Comparison of ENCODE assay signal across 8 mouse cellular contexts in genomic region chr19:7415916-7416833, GRCm38 (mm10). TPM values are rescaled to one million over a fixed set of nuclear protein-coding genes. Genes with fewer than 3 reads are reported as not detected.
DNase-seq lines count a peak whose midpoint lies in the region; ATAC-seq and TF ChIP-seq lines count a peak whose summit lies in the region.

No protein-coding gene starts in this region.

- dilution Hi-C loops in CH12.LX (cut with MboI; ENCODE audit: extremely low pct_ligation_motif_present, extremely low pct_unique_long_range_greater_than_20kb, low sequenced_read_pairs): no loop called here

- TF ChIP-seq EP300 in CH12.LX (IDR thresholded peaks at IDR 0.05; ENCODE audit: low read length): no peak

- no peak for TF ChIP-seq POLR2A in CH12.LX (IDR thresholded peaks at IDR 0.05; ENCODE audit: low read depth, low read length)

- peaks cover 11 to 29% of the 10 kb centered on the region in 2 experiments for H3K4me1 ChIP-seq in CH12.LX (ENCODE audit: control insufficient read depth in 1 of 2, insufficient read depth in 2 of 2)
- peaks cover 31% of the 10 kb centered on the region for H3K4me1 ChIP-seq in heart, embryonic 11.5 days (ENCODE audit: control insufficient read depth, insufficient read depth, low read length)
- peaks cover 36% of the 10 kb centered on the region for H3K4me1 ChIP-seq in stomach, embryonic 14.5 days (ENCODE audit: control insufficient read depth, insufficient read depth, low read length)

- H3K4me3 ChIP-seq in CH12.LX (replicated peaks in 1 of 3; ENCODE audit: low read depth in 2 of 3, low read length in 2 of 3, poor library complexity in 1 of 3): peak overlapping the region in 1 of 3 experiments; percentile 96
- H3K4me3 ChIP-seq in heart, embryonic 11.5 days (ENCODE audit: low read depth, low read length): peak overlapping the region; percentile 90
- peak overlapping the region; percentile 65 for H3K4me3 ChIP-seq in stomach, embryonic 14.5 days (ENCODE audit: low read depth, low read length)

- no peak overlapping the region for H3K27ac ChIP-seq in CH12.LX (ENCODE audit: insufficient read depth, low read depth)
- peak overlapping the region; percentile 79 for H3K27ac ChIP-seq in heart, embryonic 11.5 days (ENCODE audit: low read depth, low read length)
- peak overlapping the region; percentile 94 for H3K27ac ChIP-seq in stomach, embryonic 14.5 days (ENCODE audit: low read length)

- peaks cover 23% of the 10 kb centered on the region for H3K27me3 ChIP-seq in CH12.LX (replicated peaks)
- no peaks in the 10 kb centered on the region for H3K27me3 ChIP-seq in heart, embryonic 11.5 days (ENCODE audit: control insufficient read depth, insufficient read depth, low read length)
- no peaks in the 10 kb centered on the region for H3K27me3 ChIP-seq in stomach, embryonic 14.5 days (ENCODE audit: control insufficient read depth, insufficient read depth, low read length)

- H3K79me2 ChIP-seq in CH12.LX (replicated peaks; ENCODE audit: control insufficient read depth, extremely low read depth, insufficient read depth, poor library complexity, severe bottlenecking): peaks cover 13% of the 10 kb centered on the region

- TF ChIP-seq RAD21 in CH12.LX (IDR thresholded peaks at IDR 0.05; ENCODE audit: low read depth, low read length): no peak

- H3K4me2 ChIP-seq in CH12.LX (ENCODE audit: insufficient read depth, low read depth, poor library complexity, severe bottlenecking): peak overlapping the region; percentile 65
- peak overlapping the region; percentile 70 for H3K4me2 ChIP-seq in heart, embryonic 11.5 days
- H3K4me2 ChIP-seq in stomach, embryonic 14.5 days (replicated peaks; ENCODE audit: low read depth, low read length): peak overlapping the region; percentile 78

- in situ Hi-C loops in CH12.LX (cut with MboI; ENCODE audit: low pct_ligation_motif_present, low pct_unique_long_range_greater_than_20kb, low sequenced_read_pairs): loop anchor here (10.0 to 25.0 kb wide), 2 partner anchors 171 to 354 kb away; partner anchors contain the start of genes Macrod1 and Naa40

- WGBS in heart, embryonic 11.5 days (ENCODE audit: insufficient replicate concordance): 35% methylated on average over 22 of the region's 22 CpGs
- WGBS in stomach, embryonic 14.5 days: 25% methylated on average over 22 of the region's 22 CpGs

- H3K9me3 ChIP-seq in CH12.LX (replicated peaks; ENCODE audit: low read length): peaks cover 5% of the 10 kb centered on the region
- no peaks in the 10 kb centered on the region for H3K9me3 ChIP-seq in heart, embryonic 11.5 days (replicated peaks; ENCODE audit: control insufficient read depth, low read length)
- H3K9me3 ChIP-seq in stomach, embryonic 14.5 days (ENCODE audit: control insufficient read depth, low read depth, low read length): no peaks in the 10 kb centered on the region

- no peak for TF ChIP-seq CTCF in CH12.LX (conservative IDR thresholded peaks at IDR 0.05 in 1 of 2, IDR thresholded peaks at IDR 0.05 in 1 of 2; ENCODE audit: low read depth in 2 of 2, low read length in 2 of 2)

- ATAC-seq in heart, embryonic 11.5 days (replicated peaks; ENCODE audit: insufficient number of reproducible peaks, low FRiP score, low TSS enrichment): no peak
- ATAC-seq in stomach, embryonic 14.5 days (ENCODE audit: insufficient number of reproducible peaks, insufficient read depth, low FRiP score, low read depth): no peak

- DNase-seq in adrenal gland, postnatal 10 days: peak; percentile 40
- DNase-seq in adrenal gland, postnatal 4 days (ENCODE audit: low spot score in 2 of 2): no peak
- no peak for DNase-seq in CH12.LX (ENCODE audit: extremely low read depth)
- DNase-seq in kidney, postnatal 4 days: peak; percentile 54 to 68
- DNase-seq in right cerebral cortex, adult 18-20 months: no peak
- no peak for DNase-seq in adipocyte (ENCODE audit: low spot score)

- peak overlapping the region; percentile 75; the same call in 1 of the 2 replicates for H3K9ac ChIP-seq in CH12.LX (ENCODE audit: insufficient read depth, low read depth)
- peak overlapping the region; percentile 98 for H3K9ac ChIP-seq in heart, embryonic 11.5 days (ENCODE audit: low read depth, low read length)
- peak overlapping the region; percentile 99 for H3K9ac ChIP-seq in stomach, embryonic 14.5 days (replicated peaks; ENCODE audit: low read depth, low read length)

- H3K36me3 ChIP-seq in CH12.LX (replicated peaks in 1 of 2; ENCODE audit: control insufficient read depth in 1 of 2, insufficient read depth in 1 of 2, low read length in 1 of 2): no peaks in the 10 kb centered on the region
- peaks cover 5% of the 10 kb centered on the region for H3K36me3 ChIP-seq in heart, embryonic 11.5 days (ENCODE audit: control insufficient read depth, insufficient read depth, low read length)
- peaks cover 14% of the 10 kb centered on the region; the same call in 1 of the 2 replicates for H3K36me3 ChIP-seq in stomach, embryonic 14.5 days (ENCODE audit: control insufficient read depth, insufficient read depth, low read length)

TF ChIP-seq in CH12.LX, 34 proteins besides CTCF, POLR2A, EP300 and RAD21:
- TF ChIP-seq ZKSCAN1 (IDR thresholded peaks at IDR 0.05; ENCODE audit: borderline replicate concordance, low read depth, low read length) (peak; percentile 55), BHLHE40 (IDR thresholded peaks at IDR 0.05; ENCODE audit: low read depth, low read length) (no peak)

RNA-seq across cellular contexts. Expression of gene 2700081O15Rik, which starts 1.2 kb away (rescaled TPM):
- 10 to 100 TPM; 29.6 to 37.6 TPM for total RNA-seq in adrenal gland, postnatal 10 days (2021)
- total RNA-seq in adrenal gland, postnatal 4 days (2021): 10 to 100 TPM; 45.3 to 49.2 TPM
- total RNA-seq in CH12.LX (2012; rRNA removed) (9.8 and 10.5 TPM in 2 replicates), CH12.LX (2014; rRNA removed) (7.1 and 7.2 TPM in 2 replicates)
- 12.2 and 12.3 TPM in 2 replicates for polyA plus RNA-seq in CH12.LX (2012; ENCODE audit: insufficient read length, low read depth)
- 4.6 and 4.7 TPM in 2 replicates for polyA plus RNA-seq in heart, embryonic 11.5 days (2014; fragmentation: Nextera tagmentation; extraction: Ambion mirVana)
- 13.8 TPM in 2 replicates for polyA plus RNA-seq in stomach, embryonic 14.5 days (2014; fragmentation: Nextera tagmentation; extraction: Ambion mirVana)

RNA-seq across cellular contexts. Expression of gene Spindoc, which starts 33.4 kb away (rescaled TPM):
- total RNA-seq in adrenal gland, postnatal 10 days (2021): 10 to 100 TPM; 23.2 to 23.8 TPM
- total RNA-seq in adrenal gland, postnatal 4 days (2021): 10 to 100 TPM; 35.4 to 39.4 TPM
- total RNA-seq in CH12.LX (2012; rRNA removed): 9.0 and 10.1 TPM in 2 replicates
- total RNA-seq in CH12.LX (2014; rRNA removed): 7.9 and 10.6 TPM in 2 replicates
- 15.7 and 21.7 TPM in 2 replicates for polyA plus RNA-seq in CH12.LX (2012; ENCODE audit: insufficient read length, low read depth)
- polyA plus RNA-seq in heart, embryonic 11.5 days (2014; fragmentation: Nextera tagmentation; extraction: Ambion mirVana): 11.9 and 26.6 TPM in 2 replicates
- 25.2 and 29.9 TPM in 2 replicates for polyA plus RNA-seq in stomach, embryonic 14.5 days (2014; fragmentation: Nextera tagmentation; extraction: Ambion mirVana)

Comparison
In these comparisons a context has a peak if more than half of its experiments do, and no peak if none do; other contexts are left out.
1. DNase-seq: peak in adrenal gland, postnatal 10 days (single experiment) and kidney, postnatal 4 days (2 of 2); none in adrenal gland, postnatal 4 days (0 of 2), CH12.LX (single experiment), right cerebral cortex, adult 18-20 months (single experiment) and adipocyte (single experiment).
2. Peak in every context shown above with its lines, with median percentiles within 50 percentile points of each other: H3K4me2 ChIP-seq and H3K9ac ChIP-seq.